Mouse (Mus musculus) splenic B cell, adult 2 months (primary cell): ENCODE results near the gene Fam117a.

Experiments
- DNase-seq: peaks from one replicate; pipeline ENCODE4 v3.0.0-alpha.2; 2011; ENCODE audit warnings: low read depth, low spot score
- H3K27me3 ChIP-seq: 2 replicates; pipeline ENCODE4 v1.6.1; 2012; ENCODE audit warnings: mild to moderate bottlenecking, low read length, moderate library complexity, mixed read lengths; ENCODE audit not compliant: control insufficient read depth, poor library complexity, insufficient read depth, severe bottlenecking
- H3K36me3 ChIP-seq: 2 replicates; pipeline ENCODE4 v1.6.1; 2012; ENCODE audit warnings: mild to moderate bottlenecking, low read length, moderate library complexity, mixed read lengths; ENCODE audit not compliant: control insufficient read depth, poor library complexity, insufficient read depth, severe bottlenecking

The Fam117a gene

GRCm38 (mm10) chr11:95431344-95431743, 94.5 kb downstream of the Fam117a start:
- no peak for DNase-seq
- H3K27me3 ChIP-seq = no peaks in the 10 kb centered on the region
- no peaks in the 10 kb centered on the region for H3K36me3 ChIP-seq
